Mouse (Mus musculus): ENCODE measurements around the gene Micall1.

DNA sequence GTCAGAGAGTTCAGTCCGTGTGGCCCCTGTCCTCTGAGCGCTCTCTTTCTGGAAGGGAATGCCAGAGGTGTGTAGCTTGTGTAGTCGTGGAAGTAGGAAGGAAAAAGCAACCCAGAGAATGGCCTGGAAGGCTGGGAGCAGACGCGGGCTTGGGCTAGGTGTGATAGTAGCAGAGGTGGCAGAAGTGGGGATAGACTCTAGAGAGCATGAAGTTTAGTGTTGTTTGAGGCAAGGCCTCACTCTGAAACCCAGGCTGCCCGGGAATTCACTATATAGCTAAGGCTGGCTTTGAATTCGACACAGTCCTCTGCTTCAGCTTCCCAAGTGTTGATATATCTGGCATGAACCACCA lies 32.8 kb downstream of the Micall1 start:
- TF ChIP-seq CTCF (IDR thresholded peaks at IDR 0.05; ENCODE audit: extremely low read depth, insufficient read length, insufficient replicate concordance, low read depth, low read length) (no peak), POLR2A (IDR thresholded peaks at IDR 0.05; ENCODE audit: low read depth, low read length) (no peak)

All from small intestine, adult 2 months (tissue).